Mouse (Mus musculus): Measurements from ENCODE around the gene Psmg1. TPM values are rescaled to one million over a fixed set of nuclear protein-coding genes. Genes with fewer than 3 reads are reported as not detected.
A peak's percentile ranks its signal among the peaks of the same experiment; 100 is the strongest.

The Psmg1 gene
- polyA plus RNA-seq, 1 experiment from 2014 or later = 64.0 TPM

GRCm38 (mm10) chr16:95953159-95953650 lies 37.6 kb downstream of the Psmg1 start:
- no peak for ATAC-seq (ENCODE audit: low FRiP score)
- WGBS = 92% methylated on average over 4 of the region's 4 CpGs

GRCm38 (mm10) chr16:95951471-95951870 lies 39.3 kb downstream of the Psmg1 start:
- Histone ChIP-seq H3K4me1 (replicated peaks) (no peaks in the 10 kb centered on the region), H3K27ac (no peak overlapping the region), H3K4me2 (no peak overlapping the region), H3K9me3 (no peaks in the 10 kb centered on the region), H3K36me3 (no peaks in the 10 kb centered on the region), H3K27me3 (peaks cover 4% of the 10 kb centered on the region; the same call in 1 of the 2 replicates), H3K9ac (no peak overlapping the region), H3K4me3 (no peak overlapping the region)
- no peak for ATAC-seq (ENCODE audit: low FRiP score)
- WGBS = 96% methylated on average over 2 of the region's 2 CpGs

More at GRCm38 (mm10) chr16:95953159-95953650, 37.6 kb downstream of the Psmg1 start:
- H3K4me1 ChIP-seq (replicated peaks) = no peaks in the 10 kb centered on the region
- no peaks in the 10 kb centered on the region for H3K27me3 ChIP-seq
- no peaks in the 10 kb centered on the region for H3K9me3 ChIP-seq
- H3K4me3 ChIP-seq = no peak overlapping the region
- no peak overlapping the region for H3K27ac ChIP-seq
- no peak overlapping the region for H3K4me2 ChIP-seq
- H3K36me3 ChIP-seq = no peaks in the 10 kb centered on the region
- H3K9ac ChIP-seq = no peak overlapping the region

GRCm38 (mm10) chr16:95945389-95946311 lies 45.1 kb downstream of the Psmg1 start:
- H3K9ac ChIP-seq = 0 out of 2 replicates have a peak overlapping the region, but pooled peaks have one; percentile 19
- peak overlapping the region; percentile 26; the same call in 1 of the 2 replicates for H3K4me2 ChIP-seq
- H3K9me3 ChIP-seq = no peaks in the 10 kb centered on the region
- peaks cover 5% of the 10 kb centered on the region; the same call in 1 of the 2 replicates for H3K27me3 ChIP-seq
- 0 out of 2 replicates have a peak overlapping the region, but pooled peaks have one; percentile 23 for H3K27ac ChIP-seq
- no peak overlapping the region for H3K4me3 ChIP-seq
- ATAC-seq (ENCODE audit: low FRiP score) = 0 out of 2 replicates have a peak, but pooled peaks have one; percentile 28
- WGBS = 31% methylated on average over 20 of the region's 20 CpGs
- H3K4me1 ChIP-seq (replicated peaks) = no peaks in the 10 kb centered on the region; the same call in 1 of the 2 replicates
- no peaks in the 10 kb centered on the region for H3K36me3 ChIP-seq

GRCm38 (mm10) chr16:95943186-95943585 lies 47.6 kb downstream of the Psmg1 start:
- Histone ChIP-seq H3K27me3 (peaks cover 5% of the 10 kb centered on the region; the same call in 1 of the 2 replicates), H3K27ac (no peak overlapping the region), H3K9ac (no peak overlapping the region), H3K4me2 (no peak overlapping the region), H3K36me3 (no peaks in the 10 kb centered on the region), H3K4me3 (no peak overlapping the region), H3K9me3 (no peaks in the 10 kb centered on the region), H3K4me1 (replicated peaks) (no peaks in the 10 kb centered on the region; the same call in 1 of the 2 replicates)
- WGBS = 92% methylated on average over 6 of the region's 6 CpGs
- ATAC-seq (ENCODE audit: low FRiP score) = no peak

GRCm38 (mm10) chr16:95941575-95941974 lies 49.2 kb downstream of the Psmg1 start:
- Histone ChIP-seq H3K9me3 (peaks cover 8% of the 10 kb centered on the region), H3K4me3 (no peak overlapping the region), H3K27me3 (peaks cover 2% of the 10 kb centered on the region; the same call in 1 of the 2 replicates), H3K4me1 (replicated peaks) (no peaks in the 10 kb centered on the region; the same call in 1 of the 2 replicates), H3K27ac (no peak overlapping the region), H3K4me2 (no peak overlapping the region), H3K9ac (no peak overlapping the region), H3K36me3 (no peaks in the 10 kb centered on the region)
- no peak for ATAC-seq (ENCODE audit: low FRiP score)
- 94% methylated on average over 5 of the region's 5 CpGs for WGBS

- 47% methylated on average over 6 of the region's 6 CpGs for WGBS
- Histone ChIP-seq H3K4me3 (no peak overlapping the region), H3K27ac (no peak overlapping the region), H3K4me1 (replicated peaks) (no peaks in the 10 kb centered on the region), H3K9me3 (peaks cover 8% of the 10 kb centered on the region), H3K27me3 (no peaks in the 10 kb centered on the region), H3K9ac (no peak overlapping the region), H3K4me2 (no peak overlapping the region), H3K36me3 (no peaks in the 10 kb centered on the region)
- ATAC-seq (ENCODE audit: low FRiP score) = no peak
These were observed 55.2 kb downstream of the Psmg1 start for GRCm38 (mm10) chr16:95935495-95935961.

- no peak overlapping the region for H3K27ac ChIP-seq
- 79% methylated on average over 6 of the region's 6 CpGs for WGBS
- H3K4me3 ChIP-seq = no peak overlapping the region
- peaks cover 6% of the 10 kb centered on the region for H3K9me3 ChIP-seq
- no peaks in the 10 kb centered on the region for H3K4me1 ChIP-seq (replicated peaks)
- no peaks in the 10 kb centered on the region for H3K27me3 ChIP-seq
- no peak overlapping the region for H3K9ac ChIP-seq
- H3K4me2 ChIP-seq = no peak overlapping the region
- ATAC-seq (ENCODE audit: low FRiP score) = no peak
- H3K36me3 ChIP-seq = no peaks in the 10 kb centered on the region
These were observed 57.9 kb downstream of the Psmg1 start for GRCm38 (mm10) chr16:95932860-95933259.

GRCm38 (mm10) chr16:95931509-95931908 lies 59.3 kb downstream of the Psmg1 start:
- no peaks in the 10 kb centered on the region for H3K4me1 ChIP-seq (replicated peaks)

More at GRCm38 (mm10) chr16:95931509-95931908, 59.3 kb downstream of the Psmg1 start:
- no peaks in the 10 kb centered on the region for H3K9me3 ChIP-seq
- H3K4me3 ChIP-seq = no peak overlapping the region
- H3K27me3 ChIP-seq = no peaks in the 10 kb centered on the region
- no peak overlapping the region for H3K4me2 ChIP-seq
- ATAC-seq (ENCODE audit: low FRiP score) = no peak
- 83% methylated on average over 12 of the region's 12 CpGs for WGBS
- no peak overlapping the region for H3K27ac ChIP-seq
- H3K36me3 ChIP-seq = no peaks in the 10 kb centered on the region
- H3K9ac ChIP-seq = no peak overlapping the region

Small RNAs within 50 kb of the gene (microRNA-seq; reads per million reads assigned to microRNA genes)
- not detected for gene Gm27833

Other genes with a start within 250 kb of the Psmg1 start
- gene Brwd1, start 91.6 kb upstream of the Psmg1 start, polyA plus RNA-seq (2015; fragmentation: Nextera tagmentation; extraction: Ambion mirVana) = 279 and 297 TPM in 2 replicates
- gene Hmgn1, start 136.8 kb upstream of the Psmg1 start, polyA plus RNA-seq (2015; fragmentation: Nextera tagmentation; extraction: Ambion mirVana) = 433 and 477 TPM in 2 replicates
- 169 and 172 TPM in 2 replicates for gene Wrb, start 154.4 kb upstream of the Psmg1 start, polyA plus RNA-seq (2015; fragmentation: Nextera tagmentation; extraction: Ambion mirVana)
- gene Lca5l, start 201.3 kb upstream of the Psmg1 start, polyA plus RNA-seq (2015; fragmentation: Nextera tagmentation; extraction: Ambion mirVana) = 1.6 and 2.1 TPM in 2 replicates
- 1.6 and 2.9 TPM in 2 replicates for gene Sh3bgr, start 209.5 kb upstream of the Psmg1 start, polyA plus RNA-seq (2015; fragmentation: Nextera tagmentation; extraction: Ambion mirVana)
- gene B3galt5, start 244.8 kb upstream of the Psmg1 start, polyA plus RNA-seq (2015; fragmentation: Nextera tagmentation; extraction: Ambion mirVana) = 2.4 TPM in 2 replicates

Measured in hindbrain, embryonic 13.5 days (tissue).